Mouse (Mus musculus): ENCODE measurements around the gene Tnfaip8l1. TPM values are rescaled to one million over a fixed set of nuclear protein-coding genes. Genes with fewer than 3 reads are reported as not detected.

The Tnfaip8l1 gene
- total RNA-seq, 2 experiments from 2014 or later, result 0.41 to 0.64 TPM

- intact Hi-C loops (cut with DNase I), result no loop called here
- no peak for DNase-seq
Measured at GRCm38 (mm10) chr17:56212676-56213075, 50.4 kb downstream of the Tnfaip8l1 start.

GRCm38 (mm10) chr17:56214229-56214628, 52.0 kb downstream of the Tnfaip8l1 start:
- intact Hi-C loops (cut with DNase I), result no loop called here
- DNase-seq, result no peak

DNA sequence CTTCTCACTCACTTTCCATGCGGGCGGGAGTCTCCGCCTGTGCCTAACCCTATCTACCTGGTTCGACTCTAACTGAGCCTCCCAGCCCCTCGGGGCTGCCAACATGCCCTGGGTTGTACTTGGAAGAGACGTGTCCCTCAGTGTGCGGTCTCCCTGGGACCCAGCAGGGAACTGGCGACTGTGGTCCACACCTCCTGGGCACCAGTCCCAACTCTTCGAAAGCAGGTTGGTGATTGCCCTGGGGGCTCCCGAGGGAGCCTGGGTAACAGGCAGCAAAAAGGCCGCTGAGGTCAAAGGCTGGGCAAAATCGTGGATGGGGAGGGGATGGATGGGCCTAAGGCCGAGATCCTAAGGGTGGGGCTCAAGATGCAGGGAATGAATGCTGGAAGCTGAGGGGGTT, 55.4 kb downstream of the Tnfaip8l1 start:
- no peak for DNase-seq
- intact Hi-C loops (cut with DNase I), result loop anchor here (5.0 kb wide), 1 partner anchor 35 kb away; no protein-coding TSS in a partner anchor

DNA sequence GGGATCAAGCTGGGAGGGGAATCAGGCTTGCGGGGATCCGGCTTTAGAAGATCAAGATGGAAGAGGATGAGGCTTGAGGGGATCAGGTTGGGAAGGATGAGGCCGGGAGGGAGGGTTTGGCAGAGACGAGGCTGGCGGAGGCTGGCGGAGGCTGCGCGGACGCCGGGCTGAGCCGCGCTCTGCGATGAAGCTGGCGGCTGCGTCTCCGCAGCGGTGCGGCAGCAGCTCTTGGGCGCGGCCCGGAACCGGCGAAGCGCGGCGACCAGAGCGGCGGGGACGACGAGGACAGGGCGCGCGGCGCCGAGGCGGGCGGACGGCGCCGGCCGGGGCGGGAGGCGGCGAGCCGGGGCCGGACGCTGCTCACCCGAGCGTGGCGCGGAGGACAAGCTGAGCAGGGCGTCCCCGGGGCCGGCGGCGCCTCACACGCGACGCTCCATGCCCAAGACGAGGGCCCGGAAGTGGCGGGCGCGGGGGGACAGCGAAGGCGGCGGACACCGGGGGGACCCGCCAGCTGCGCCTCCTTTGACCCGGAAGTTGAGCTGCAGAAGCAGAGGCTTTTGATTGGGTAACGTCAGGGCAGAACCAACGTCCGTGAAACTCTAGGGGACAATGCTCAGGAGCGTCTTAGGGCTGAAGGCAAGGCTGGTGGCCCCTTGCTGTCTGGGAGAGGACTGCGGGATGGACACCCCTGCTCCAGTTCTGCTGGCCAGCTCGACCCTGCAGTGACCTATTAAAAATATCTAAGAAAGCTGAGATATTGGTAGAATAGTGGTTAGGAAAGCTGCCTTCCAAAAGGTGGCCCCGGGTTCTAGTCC, 56.3 kb downstream of the Tnfaip8l1 start, which contains the start of gene Dpp9:
Dpp9 (minus strand) TSS at position 529 of the 815 bp plus-strand sequence.
- intact Hi-C loops (cut with DNase I), result loop anchor here (5.0 kb wide), 1 partner anchor 34 kb away; no protein-coding TSS in a partner anchor
- DNase-seq, result peak; percentile 80 to 85

DNA sequence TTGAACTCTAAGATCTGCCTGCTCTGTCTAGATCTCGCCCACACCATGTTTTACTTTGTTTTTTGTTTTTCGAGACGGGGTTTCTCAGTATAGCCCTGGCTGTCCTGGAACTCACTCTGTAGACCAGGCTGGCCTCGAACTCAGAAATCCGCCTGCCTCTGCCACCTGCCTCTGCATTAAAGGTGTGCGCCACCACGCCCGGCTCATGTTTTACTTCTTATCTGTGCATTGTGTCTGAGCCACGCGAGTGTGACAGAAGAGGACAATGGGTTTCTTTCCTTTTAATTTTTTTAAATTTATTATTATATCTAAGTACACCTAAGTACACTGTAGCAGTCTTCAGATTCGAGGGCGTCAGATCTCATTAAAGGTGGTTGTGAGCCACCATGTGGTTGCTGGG, 57.0 kb downstream of the Tnfaip8l1 start:
- DNase-seq, result no peak
- intact Hi-C loops (cut with DNase I), result loop anchor here (5.0 kb wide), 1 partner anchor 33 kb away; no protein-coding TSS in a partner anchor

DNA sequence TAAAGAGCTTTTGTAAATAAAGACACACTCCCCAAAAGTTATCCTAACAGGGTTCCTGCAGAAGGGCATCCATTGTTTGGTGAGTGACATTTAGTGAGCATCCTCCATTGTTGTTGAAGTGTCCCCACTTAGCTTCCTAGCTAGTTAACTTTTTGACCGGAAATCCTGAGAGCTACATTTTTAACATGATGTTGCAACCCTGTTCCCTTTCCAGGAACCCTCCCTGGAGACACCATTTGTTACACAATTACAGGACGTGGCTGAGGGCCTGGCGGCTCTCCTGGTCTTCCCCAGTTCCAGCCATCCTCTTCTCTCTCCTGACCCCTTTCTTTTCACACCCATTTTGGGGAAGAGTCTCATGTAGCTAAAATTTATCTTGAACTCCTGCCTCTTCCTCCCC, 57.5 kb downstream of the Tnfaip8l1 start:
- intact Hi-C loops (cut with DNase I), result loop anchor here (5.0 kb wide), 1 partner anchor 32 kb away; no protein-coding TSS in a partner anchor

More for the DNA sequence above, 57.5 kb downstream of the Tnfaip8l1 start:
- DNase-seq, result peak in 1 of 2 experiments; percentile 72

Small RNA genes lying within 50 kb of the gene (microRNA-seq; reads per million reads assigned to microRNA genes)
- gene Gm44397, result 0 reads per million in 2 experiments

Other genes starting within 250 kb of the Tnfaip8l1 start
- gene Zfp119b, start 213.0 kb upstream of the Tnfaip8l1 start, total RNA-seq (2021), result 1 to 10 TPM; 2.6 to 2.7 TPM
- gene Ebi3, start 209.8 kb upstream of the Tnfaip8l1 start, total RNA-seq (2021), result not detected
- gene Yju2, start 203.4 kb upstream of the Tnfaip8l1 start, total RNA-seq (2021), result 1 to 10 TPM; 7.8 to 8.8 TPM
- not detected for gene Shd, start 192.0 kb upstream of the Tnfaip8l1 start, total RNA-seq (2021)
- not detected for gene Fsd1, start 176.0 kb upstream of the Tnfaip8l1 start, total RNA-seq (2021)
- gene Stap2, start 156.9 kb upstream of the Tnfaip8l1 start, total RNA-seq (2021), result 1 to 10 TPM; 2.5 to 3.0 TPM
- gene Mpnd, start 156.8 kb upstream of the Tnfaip8l1 start, total RNA-seq (2021), result 10 to 100 TPM; 40.6 to 50.2 TPM
- gene Sh3gl1, start 125.8 kb upstream of the Tnfaip8l1 start, total RNA-seq (2021), result 10 to 100 TPM in 1 of 2 experiments, 1 to 10 TPM in 1; 9.9 to 10.6 TPM
- 1 to 10 TPM; 1.3 to 1.4 TPM for gene Chaf1a, start 122.0 kb upstream of the Tnfaip8l1 start, total RNA-seq (2021)
- 10 to 100 TPM; 47.7 to 50.9 TPM for gene Ubxn6, start 87.4 kb upstream of the Tnfaip8l1 start, total RNA-seq (2021)
- 10 to 100 TPM; 20.2 to 26.5 TPM for gene Hdgfl2, start 82.8 kb upstream of the Tnfaip8l1 start, total RNA-seq (2021)
- 100 to 1,000 TPM; 242 to 290 TPM for gene Plin4, start 52.7 kb upstream of the Tnfaip8l1 start, total RNA-seq (2021)
- gene Plin5, start 44.9 kb upstream of the Tnfaip8l1 start, total RNA-seq (2021), result 10 to 100 TPM; 26.5 to 43.5 TPM
- 10 to 100 TPM; 14.9 to 15.7 TPM for gene Lrg1, start 40.5 kb upstream of the Tnfaip8l1 start, total RNA-seq (2021)
- gene Sema6b, start 22.1 kb upstream of the Tnfaip8l1 start, total RNA-seq (2021), result 1 to 10 TPM; 2.8 to 2.9 TPM
- gene Mydgf, start 21.4 kb downstream of the Tnfaip8l1 start, total RNA-seq (2021), result 10 to 100 TPM; 16.9 to 17.6 TPM
- gene Dpp9, start 56.4 kb downstream of the Tnfaip8l1 start, total RNA-seq (2021), result 10 to 100 TPM; 31.6 to 32.2 TPM
- gene Fem1a, start 94.3 kb downstream of the Tnfaip8l1 start, total RNA-seq (2021), result 100 to 1,000 TPM; 152 TPM
- gene Ticam1, start 114.3 kb downstream of the Tnfaip8l1 start, total RNA-seq (2021), result 1 to 10 TPM; 2.0 to 3.2 TPM
- 10 to 100 TPM; 44.4 to 45.7 TPM for gene Plin3, start 130.4 kb downstream of the Tnfaip8l1 start, total RNA-seq (2021)
- gene Arrdc5, start 137.8 kb downstream of the Tnfaip8l1 start, total RNA-seq (2021), result not detected
- gene Uhrf1, start 140.8 kb downstream of the Tnfaip8l1 start, total RNA-seq (2021), result 1 to 10 TPM; 1.4 to 3.0 TPM
- 10 to 100 TPM; 26.0 to 29.8 TPM for gene Kdm4b, start 163.6 kb downstream of the Tnfaip8l1 start, total RNA-seq (2021)

Measured in gastrocnemius, postnatal 36 days (tissue).